Mouse (Mus musculus) T-helper 17 cell (primary cell): ENCODE measurements around the gene C5ar2.
"Not testable (repeated sequence)": the region's sequence is repeated elsewhere in the genome, so short reads cannot be mapped to it uniquely, and the experiment has no call there.

Experiments
- in situ Hi-C, 2 experiments: fragments of 300-600 bp; cut with MboI, MseI; formaldehyde crosslinking; loops; 1 replicate in 1 of 2; 2 replicates in 1 of 2; pipeline ENCODE4 v1.15.1; 2025; ENCODE audit warnings: high pct_unique_total_duplicates in 2 of 2

Gene C5ar2

DNA sequence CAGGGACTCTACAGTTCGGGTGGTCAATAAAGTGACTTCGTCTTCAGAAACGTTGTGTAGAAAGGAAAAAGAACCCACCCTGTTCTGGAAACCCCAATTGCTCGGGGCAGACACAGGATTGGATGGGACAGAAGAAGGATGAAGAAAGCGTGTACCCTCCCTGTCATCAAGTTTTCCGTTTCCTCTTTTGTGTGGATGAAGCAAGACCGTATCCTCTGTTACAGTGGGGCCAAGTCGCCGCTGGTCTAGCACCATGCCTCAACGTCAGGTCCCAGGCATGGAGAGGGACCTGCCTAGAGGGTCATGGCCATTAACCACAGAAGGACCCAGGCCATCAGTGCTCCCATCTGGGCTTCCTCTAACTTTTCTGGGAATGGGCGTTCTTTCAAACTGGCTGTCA is 13.9 kb upstream of the C5ar2 start:
- in situ Hi-C loops: no loop called here

DNA sequence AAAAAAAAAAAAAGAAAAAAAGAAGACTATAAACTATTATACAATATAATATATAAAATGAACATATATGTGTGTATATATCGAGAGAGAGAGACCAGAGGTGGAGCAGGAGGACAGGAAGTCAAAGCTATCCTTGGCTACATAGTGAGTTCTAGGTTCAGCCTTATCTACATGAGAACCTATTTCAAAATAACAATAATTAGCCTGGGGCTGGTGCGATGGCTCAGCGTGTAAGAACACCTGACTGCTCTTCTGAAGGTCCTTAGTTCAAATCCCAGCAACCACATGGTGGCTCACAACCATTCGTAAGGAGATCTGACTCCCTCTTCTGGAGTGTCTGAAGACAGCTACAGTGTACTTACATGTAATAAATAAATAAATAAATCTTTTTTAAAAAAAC is 12.0 kb upstream of the C5ar2 start:
- in situ Hi-C loops: not testable (repeated sequence)

DNA sequence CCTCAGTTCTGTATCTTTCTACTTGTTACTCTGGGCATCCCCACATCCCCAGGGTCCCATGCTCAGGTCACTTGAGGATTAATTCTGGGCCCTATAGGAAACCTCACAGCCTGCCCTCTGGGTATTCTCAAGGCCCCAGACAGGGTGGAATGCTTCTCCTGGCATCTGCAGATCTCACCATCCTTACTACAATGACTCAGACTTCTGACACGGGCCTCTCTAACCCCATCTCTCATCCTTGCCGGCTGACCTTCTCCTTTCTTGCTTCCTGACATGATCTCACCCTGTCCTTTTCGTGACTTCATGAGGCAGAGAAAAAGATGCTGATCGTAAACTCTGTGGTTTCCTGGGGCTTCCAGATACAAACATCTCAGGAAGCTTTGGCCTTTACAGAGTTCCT is 10.2 kb upstream of the C5ar2 start:
- in situ Hi-C loops: no loop called here

- in situ Hi-C loops: no loop called here
Measured at GRCm38 (mm10) chr7:16250687-16251086, 6.7 kb upstream of the C5ar2 start.

GRCm38 (mm10) chr7:16245958-16246357 is 2.0 kb upstream of the C5ar2 start:
- in situ Hi-C loops: no loop called here

- in situ Hi-C loops: no loop called here
Measured at GRCm38 (mm10) chr7:16242198-16242597, 1.8 kb downstream of the C5ar2 start.

- in situ Hi-C loops: no loop called here
Measured at GRCm38 (mm10) chr7:16241787-16242186, 2.2 kb downstream of the C5ar2 start.

DNA sequence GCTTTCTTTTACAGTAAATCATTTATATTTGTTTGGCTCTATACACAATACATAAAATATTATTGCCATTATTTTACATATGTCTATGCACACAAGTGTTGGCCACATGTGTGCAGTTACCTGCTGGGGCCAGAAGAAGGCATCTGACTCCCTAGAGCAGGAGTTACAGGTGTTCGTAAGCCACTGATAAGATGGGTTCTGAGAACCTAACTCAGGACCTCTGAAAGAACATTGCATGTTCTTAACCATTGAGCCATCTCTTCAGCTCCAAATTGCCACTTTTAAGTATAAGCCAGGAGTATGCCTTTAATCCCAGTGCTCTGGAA is 3.0 kb downstream of the C5ar2 start:
- in situ Hi-C loops: no loop called here

GRCm38 (mm10) chr7:16240281-16240977 is 3.5 kb downstream of the C5ar2 start:
- in situ Hi-C loops: no loop called here

- in situ Hi-C loops: no loop called here
Measured at GRCm38 (mm10) chr7:16239554-16239997, 4.4 kb downstream of the C5ar2 start.

DNA sequence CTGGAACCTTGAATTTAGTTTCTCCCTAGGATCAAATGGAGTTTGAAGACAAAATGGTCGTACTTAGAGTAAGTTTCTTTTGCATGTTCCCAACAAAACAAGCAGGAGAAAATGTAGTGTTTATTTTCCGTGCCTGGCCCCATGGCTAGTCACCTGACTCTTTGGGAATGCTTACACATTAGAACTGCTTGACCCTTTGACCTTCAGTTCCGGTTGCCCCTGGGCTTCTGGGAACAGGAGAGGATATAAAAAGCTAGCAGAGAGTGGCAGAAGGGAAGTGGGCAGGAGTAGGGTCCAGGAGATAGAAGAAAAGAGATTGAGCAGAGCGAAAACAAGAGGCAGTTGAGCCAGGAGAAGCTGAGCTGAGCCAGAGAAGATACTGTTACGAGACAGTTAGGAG is 14.1 kb downstream of the C5ar2 start:
- in situ Hi-C loops: no loop called here

DNA sequence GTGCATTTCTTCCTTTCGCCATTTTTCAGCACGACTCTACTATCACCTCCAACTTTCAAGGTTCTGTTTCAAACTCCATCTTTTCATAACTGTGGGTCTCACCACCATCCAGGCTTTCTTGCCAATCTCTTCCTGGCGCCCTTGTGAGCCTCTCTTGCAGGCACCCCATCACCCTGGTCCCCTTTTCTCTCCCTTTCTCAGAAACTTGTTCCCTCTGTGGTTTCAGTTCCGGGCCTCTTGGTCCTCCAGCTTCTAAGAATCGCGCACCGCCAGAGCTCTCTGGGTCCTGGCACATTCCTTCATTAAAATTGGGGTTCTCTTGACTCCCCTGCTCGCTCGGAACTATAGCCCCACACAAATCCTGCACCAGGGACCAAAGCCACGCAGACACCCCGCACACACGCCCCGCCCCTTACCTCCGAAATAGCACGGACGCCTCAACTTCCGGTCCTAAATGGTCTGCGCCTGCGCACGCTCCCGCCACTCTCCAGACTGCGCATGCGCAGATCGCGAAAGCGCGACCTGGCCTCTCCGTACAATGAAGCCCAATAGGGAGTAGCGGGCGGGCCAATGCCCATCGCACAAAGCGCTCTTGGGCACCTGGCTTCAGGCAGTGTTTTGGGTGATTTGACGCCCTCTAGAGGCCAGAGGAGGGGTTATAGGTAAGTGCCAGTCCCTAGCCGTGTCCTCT is 22.2 kb downstream of the C5ar2 start, which contains the start of gene Dhx34:
Gene Dhx34 (minus strand): TSS at position 456 of the 691 bp plus-strand sequence.
- in situ Hi-C loops: no loop called here

- in situ Hi-C loops: no loop called here
Measured at GRCm38 (mm10) chr7:16213986-16214385, 30.0 kb downstream of the C5ar2 start.

- in situ Hi-C loops: no loop called here
Measured at GRCm38 (mm10) chr7:16213196-16213595, 30.8 kb downstream of the C5ar2 start.

GRCm38 (mm10) chr7:16210862-16211365 is 33.0 kb downstream of the C5ar2 start:
- in situ Hi-C loops: no loop called here

DNA sequence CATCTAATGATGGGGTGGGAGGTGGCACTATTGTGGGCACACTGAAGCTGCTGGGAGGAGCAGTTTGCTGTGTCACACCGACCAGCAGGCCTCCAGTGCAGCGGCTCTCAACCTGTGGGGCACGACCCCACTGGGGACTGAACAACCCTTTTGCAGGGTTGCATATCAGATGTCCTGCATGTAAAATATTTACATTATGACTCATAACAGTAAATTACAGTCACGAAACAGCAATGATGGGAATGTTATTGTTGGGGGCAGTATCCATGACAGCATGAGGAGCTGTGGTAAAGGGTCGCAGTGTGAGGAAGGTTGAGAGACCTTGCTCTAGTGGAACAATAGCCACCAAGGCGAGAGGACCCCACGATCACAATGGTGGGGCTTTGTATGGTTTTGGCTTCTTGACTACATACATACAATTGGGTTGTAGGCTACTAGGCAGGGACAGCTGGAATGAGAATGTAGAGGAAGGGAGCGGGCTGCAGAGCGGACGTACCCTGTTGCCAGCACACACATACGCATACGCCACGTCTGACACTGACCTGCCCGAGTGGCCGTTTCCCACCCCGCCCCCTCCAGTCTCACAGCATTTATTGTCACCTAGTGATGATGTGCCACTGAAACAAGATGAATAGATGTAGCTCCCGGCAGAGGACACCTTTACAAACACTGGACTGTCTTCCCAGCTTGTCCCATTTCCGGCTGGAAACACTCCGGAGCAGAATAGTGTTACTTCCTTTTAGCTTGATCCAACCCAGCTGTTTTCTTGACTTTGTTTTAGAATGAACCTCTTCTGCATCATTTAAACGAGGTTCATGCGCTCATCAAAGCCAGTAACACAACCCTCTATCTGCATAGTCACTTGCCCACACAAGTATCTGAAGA is 34.9 kb downstream of the C5ar2 start:
- in situ Hi-C loops: no loop called here

DNA sequence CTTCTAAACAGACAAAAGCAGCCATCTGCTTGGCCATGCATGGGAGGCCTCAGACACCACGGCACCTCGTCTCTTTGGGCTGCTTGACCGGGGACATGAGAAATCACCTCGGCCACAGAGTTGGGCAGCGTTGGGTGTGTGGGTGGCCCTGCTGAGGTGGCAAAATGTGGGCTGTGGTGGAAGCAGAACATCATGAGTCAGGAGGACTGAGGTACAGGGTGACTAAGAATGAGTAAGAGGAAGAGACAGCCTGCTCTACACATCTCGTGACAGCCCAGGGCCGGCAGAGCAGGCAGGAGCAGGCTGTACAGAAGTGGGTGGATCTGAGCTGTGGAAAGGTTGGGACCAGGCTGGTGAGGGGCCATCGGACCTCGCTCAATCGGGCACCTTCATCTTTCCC is 36.5 kb downstream of the C5ar2 start:
- in situ Hi-C loops: no loop called here

DNA sequence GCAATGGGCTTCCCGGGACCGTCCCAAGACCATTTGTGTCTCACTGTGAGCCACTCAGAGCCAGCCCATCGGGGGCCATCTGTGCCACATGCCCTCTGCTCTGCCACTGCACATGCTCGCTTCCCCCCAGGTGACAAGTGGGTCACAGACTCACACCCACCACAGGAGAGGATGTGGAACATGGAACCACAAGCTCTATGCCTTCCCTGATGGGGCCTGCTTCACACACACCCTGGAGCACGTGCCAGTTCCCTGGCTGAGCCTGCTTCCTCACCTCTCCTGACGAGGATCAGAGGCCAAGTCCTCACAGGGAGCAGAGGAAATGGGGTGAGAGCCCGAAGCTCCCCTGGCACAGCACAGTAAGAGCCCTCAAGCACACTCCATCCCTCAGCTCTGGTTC is 36.9 kb downstream of the C5ar2 start:
- in situ Hi-C loops: no loop called here

GRCm38 (mm10) chr7:16204791-16205190 is 39.2 kb downstream of the C5ar2 start:
- in situ Hi-C loops: no loop called here

- in situ Hi-C loops: no loop called here
Measured at GRCm38 (mm10) chr7:16203505-16203903, 40.5 kb downstream of the C5ar2 start.

- in situ Hi-C loops: no loop called here
Measured at GRCm38 (mm10) chr7:16202756-16203504, 41.0 kb downstream of the C5ar2 start.
